8 mouse cellular contexts compared by ENCODE assay signal in the genomic region with DNA sequence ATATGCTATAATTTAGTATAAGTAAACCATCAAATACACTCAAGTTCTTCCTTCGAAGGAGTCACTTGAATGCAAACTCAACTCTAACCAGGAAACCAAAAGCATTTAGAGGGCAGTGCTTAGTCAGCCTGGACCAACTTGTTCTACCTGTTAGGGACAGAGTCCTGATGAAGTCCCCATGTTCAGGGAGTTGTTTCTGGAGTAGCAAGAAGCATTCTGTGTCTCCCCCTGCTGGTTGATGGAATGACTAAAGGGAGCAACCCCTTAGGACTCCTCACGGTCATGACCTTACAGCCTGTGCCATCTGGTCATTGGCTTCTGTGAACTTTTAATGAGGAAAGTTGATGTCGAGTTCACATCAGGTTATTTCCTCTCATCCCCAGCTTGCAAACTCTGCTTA.
DNase-seq lines count a peak whose midpoint lies in the region.

No protein-coding gene starts in this region.

- DNase-seq in gastrocnemius, postnatal 10 days = peak; percentile 7
- no peak for DNase-seq in gastrocnemius, postnatal 14 days
- DNase-seq in right cerebral cortex, adult 18-20 months = peak; percentile 14
- no peak for DNase-seq in right cerebral cortex, postnatal 36 days (ENCODE audit: low spot score in 2 of 2)
- DNase-seq in embryo, embryonic 11 days = peak; percentile 73
- DNase-seq in lung, postnatal 14 days = peak; percentile 47
- DNase-seq in testis, postnatal 14 days (ENCODE audit: low spot score) = peak; percentile 8
- DNase-seq in frontal cortex, postnatal 10 days (ENCODE audit: low spot score in 2 of 2) = no peak

- intact Hi-C loops in gastrocnemius, postnatal 14 days (cut with DNase I; ENCODE audit: low total_unique reads) = no loop called here

Comparison
In these comparisons a context has a peak if more than half of its experiments do, and no peak if none do; other contexts are left out.
1. DNase-seq: peak in gastrocnemius, postnatal 10 days (single experiment), right cerebral cortex, adult 18-20 months (single experiment), embryo, embryonic 11 days (single experiment), lung, postnatal 14 days (single experiment) and testis, postnatal 14 days (single experiment); none in gastrocnemius, postnatal 14 days (single experiment), right cerebral cortex, postnatal 36 days (0 of 2) and frontal cortex, postnatal 10 days (0 of 2).